ENCODE assay signal across 8 mouse cellular contexts in genomic region chr8:77444166-77444870, GRCm38 (mm10).
DNase-seq lines count a peak whose midpoint lies in the region; ATAC-seq and TF ChIP-seq lines count a peak whose summit lies in the region.

No protein-coding gene starts in this region.

- H3K4me2 ChIP-seq in lung, embryonic 14.5 days = no peak overlapping the region
- no peak overlapping the region for H3K4me2 ChIP-seq in hindbrain, embryonic 14.5 days (replicated peaks)
- no peak overlapping the region for H3K4me2 ChIP-seq in hindbrain, embryonic 11.5 days (replicated peaks; ENCODE audit: low read depth, low read length)

- H3K27me3 ChIP-seq in lung, embryonic 14.5 days (ENCODE audit: insufficient read depth, low read length) = no peaks in the 10 kb centered on the region
- no peaks in the 10 kb centered on the region for H3K27me3 ChIP-seq in hindbrain, embryonic 14.5 days (ENCODE audit: control insufficient read depth, insufficient read depth, low read length)
- H3K27me3 ChIP-seq in hindbrain, embryonic 11.5 days (ENCODE audit: control insufficient read depth, insufficient read depth, low read length) = no peaks in the 10 kb centered on the region

- ATAC-seq in frontal cortex, adult (ENCODE audit: low TSS enrichment) = peak; percentile 89
- no peak for ATAC-seq in lung, embryonic 14.5 days (ENCODE audit: insufficient read depth)
- no peak for ATAC-seq in activated CD4-positive, CD25-positive, alpha-beta regulatory T cell, adult 4 months
- no peak for ATAC-seq in hindbrain, embryonic 14.5 days (ENCODE audit: low FRiP score)
- no peak for ATAC-seq in hindbrain, embryonic 11.5 days (ENCODE audit: low FRiP score)

- no peaks in the 10 kb centered on the region for H3K4me1 ChIP-seq in lung, embryonic 14.5 days (ENCODE audit: insufficient read depth)
- H3K4me1 ChIP-seq in hindbrain, embryonic 14.5 days (replicated peaks; ENCODE audit: control insufficient read depth, insufficient read depth, low read length) = no peaks in the 10 kb centered on the region
- H3K4me1 ChIP-seq in hindbrain, embryonic 11.5 days (replicated peaks; ENCODE audit: control insufficient read depth, insufficient read depth, low read length) = no peaks in the 10 kb centered on the region

- WGBS in lung, embryonic 14.5 days = 69% methylated on average over 10 of the region's 10 CpGs
- 83% methylated on average over 10 of the region's 10 CpGs for WGBS in hindbrain, embryonic 14.5 days
- 87% methylated on average over 10 of the region's 10 CpGs for WGBS in hindbrain, embryonic 11.5 days

- no peak overlapping the region for H3K9ac ChIP-seq in lung, embryonic 14.5 days
- no peak overlapping the region for H3K9ac ChIP-seq in hindbrain, embryonic 14.5 days
- H3K9ac ChIP-seq in hindbrain, embryonic 11.5 days (ENCODE audit: low read depth, low read length) = no peak overlapping the region

- H3K9me3 ChIP-seq in lung, embryonic 14.5 days (ENCODE audit: low read depth, low read length) = peaks cover 26% of the 10 kb centered on the region
- H3K9me3 ChIP-seq in hindbrain, embryonic 14.5 days (ENCODE audit: control insufficient read depth, low read length) = peaks cover 13% of the 10 kb centered on the region
- H3K9me3 ChIP-seq in hindbrain, embryonic 11.5 days (ENCODE audit: control insufficient read depth, low read length) = no peaks in the 10 kb centered on the region

- no peak for DNase-seq in frontal cortex, postnatal 25 days (ENCODE audit: low spot score in 2 of 2)
- DNase-seq in NIH3T3 (ENCODE audit: low read depth) = peak; percentile 49
- peak; percentile 66 to 90 for DNase-seq in gastrocnemius, postnatal 36 days
- DNase-seq in lung, embryonic 14.5 days = peak; percentile 50
- no peak for DNase-seq in hindbrain, embryonic 14.5 days (ENCODE audit: low spot score)
- no peak for DNase-seq in hindbrain, embryonic 11.5 days (ENCODE audit: low spot score)

- no peak overlapping the region for H3K27ac ChIP-seq in lung, embryonic 14.5 days (ENCODE audit: low read depth)
- H3K27ac ChIP-seq in hindbrain, embryonic 14.5 days = no peak overlapping the region
- H3K27ac ChIP-seq in hindbrain, embryonic 11.5 days (ENCODE audit: low read depth, low read length) = no peak overlapping the region

- intact Hi-C loops in gastrocnemius, postnatal 36 days (cut with DNase I) = no loop called here

- H3K36me3 ChIP-seq in lung, embryonic 14.5 days (ENCODE audit: insufficient read depth) = peaks cover 12% of the 10 kb centered on the region; the same call in 1 of the 2 replicates
- H3K36me3 ChIP-seq in hindbrain, embryonic 14.5 days (replicated peaks; ENCODE audit: control insufficient read depth, insufficient read depth) = no peaks in the 10 kb centered on the region
- H3K36me3 ChIP-seq in hindbrain, embryonic 11.5 days (ENCODE audit: control insufficient read depth, insufficient read depth, low read length) = no peaks in the 10 kb centered on the region

- no peak for TF ChIP-seq CTCF in lung, embryonic 14.5 days (IDR thresholded peaks at IDR 0.05; ENCODE audit: low read depth)

- no peak overlapping the region for H3K4me3 ChIP-seq in lung, embryonic 14.5 days (ENCODE audit: low read depth, low read length)
- no peak overlapping the region for H3K4me3 ChIP-seq in hindbrain, embryonic 14.5 days (replicated peaks; ENCODE audit: low read length)
- no peak overlapping the region for H3K4me3 ChIP-seq in hindbrain, embryonic 11.5 days (ENCODE audit: low read depth, low read length)

Comparison
In these comparisons a context has a peak if more than half of its experiments do, and no peak if none do; other contexts are left out.
1. DNase-seq: peak in NIH3T3 (single experiment), gastrocnemius, postnatal 36 days (2 of 2) and lung, embryonic 14.5 days (single experiment); none in frontal cortex, postnatal 25 days (0 of 2), hindbrain, embryonic 14.5 days (single experiment) and hindbrain, embryonic 11.5 days (single experiment).